Mouse (Mus musculus) testis, adult 2 months (tissue): ENCODE results near the gene Taf6l.

Experiments used
- CTCF ChIP-seq: fragments of 200-500 bp; IDR thresholded peaks from 2 replicates; pipeline ENCODE4 v1.5.1; 2012; ENCODE audit warnings: low read depth, mild to moderate bottlenecking, inconsistent platforms, low read length, moderate library complexity; ENCODE audit not compliant: control insufficient read depth, insufficient read depth, insufficient replicate concordance
- POLR2A ChIP-seq: fragments of 200-500 bp; IDR thresholded peaks from 2 replicates; pipeline ENCODE4 v1.6.1; 2012; ENCODE audit warnings: low read depth, mild to moderate bottlenecking, inconsistent platforms, low read length, moderate library complexity; ENCODE audit not compliant: control insufficient read depth

GRCm38 (mm10) chr19:8786008-8786781 lies at the start of gene Taf6l:
- TF ChIP-seq CTCF (peak; percentile 27; the same call in 1 of the 2 replicates), POLR2A (peak; percentile 71)
